In genomic region chr11:85712860-85713813, GRCm38 (mm10) we compare ENCODE assay signal across 8 mouse cellular contexts.
DNase-seq lines count a peak whose midpoint lies in the region; ATAC-seq and TF ChIP-seq lines count a peak whose summit lies in the region.

No protein-coding gene starts in this region.

- no peak for TF ChIP-seq CTCF in left cerebral cortex, adult 2 months (IDR thresholded peaks at IDR 0.05)
- TF ChIP-seq CTCF in intestine, postnatal 0 days (IDR thresholded peaks at IDR 0.05; ENCODE audit: low read depth), result no peak

- intact Hi-C loops in left cerebral cortex, adult 2 months (cut with DNase I), result no loop called here
- intact Hi-C loops in gastrocnemius, postnatal 14 days (cut with DNase I; ENCODE audit: low total_unique reads), result no loop called here

- DNase-seq in left cerebral cortex, adult 11 months (ENCODE audit: low spot score), result peak; percentile 24
- DNase-seq in left cerebral cortex, adult 2 months (ENCODE audit: extremely low spot score in 1 of 2, low spot score in 2 of 2), result no peak
- DNase-seq in adrenal gland, adult 8-10 months, result peak; percentile 75
- DNase-seq in gastrocnemius, postnatal 14 days, result peak; percentile 70
- peak; percentile 43 for DNase-seq in ovary, postnatal 14 days (ENCODE audit: low spot score)
- DNase-seq in right cerebral cortex, postnatal 25 days, result no peak

- 42% methylated on average over 19 of the region's 19 CpGs for WGBS in intestine, postnatal 0 days
- WGBS in liver, embryonic 16.5 days (ENCODE audit: insufficient replicate concordance), result 42% methylated on average over 19 of the region's 19 CpGs

- no peak overlapping the region for H3K4me3 ChIP-seq in left cerebral cortex, adult 2 months
- H3K4me3 ChIP-seq in intestine, postnatal 0 days (ENCODE audit: low read depth, low read length), result no peak overlapping the region
- H3K4me3 ChIP-seq in liver, embryonic 16.5 days (ENCODE audit: low read depth, low read length), result no peak overlapping the region

- no peak overlapping the region for H3K27ac ChIP-seq in left cerebral cortex, adult 2 months
- H3K27ac ChIP-seq in intestine, postnatal 0 days (ENCODE audit: low read depth, low read length), result no peak overlapping the region
- 0 out of 2 replicates have a peak overlapping the region, but pooled peaks have one; percentile 29 for H3K27ac ChIP-seq in liver, embryonic 16.5 days (ENCODE audit: low read length)

- H3K9ac ChIP-seq in intestine, postnatal 0 days (ENCODE audit: low read depth, low read length), result no peak overlapping the region
- no peak overlapping the region for H3K9ac ChIP-seq in liver, embryonic 16.5 days (ENCODE audit: low read depth, low read length)

- 0 out of 2 replicates have a peak, but pooled peaks cover 5% of the 10 kb centered on the region for H3K4me1 ChIP-seq in intestine, postnatal 0 days (replicated peaks; ENCODE audit: control insufficient read depth, insufficient read depth, low read length)
- no peaks in the 10 kb centered on the region for H3K4me1 ChIP-seq in liver, embryonic 16.5 days (ENCODE audit: control insufficient read depth, low read depth, low read length)

- H3K36me3 ChIP-seq in intestine, postnatal 0 days (ENCODE audit: control insufficient read depth, insufficient read depth), result no peaks in the 10 kb centered on the region
- no peaks in the 10 kb centered on the region for H3K36me3 ChIP-seq in liver, embryonic 16.5 days (ENCODE audit: control insufficient read depth, insufficient read depth)

- peaks cover 6% of the 10 kb centered on the region; the same call in 1 of the 2 replicates for H3K27me3 ChIP-seq in intestine, postnatal 0 days (replicated peaks; ENCODE audit: control insufficient read depth, insufficient read depth, low read length)
- no peaks in the 10 kb centered on the region for H3K27me3 ChIP-seq in liver, embryonic 16.5 days (ENCODE audit: control insufficient read depth, insufficient read depth, low read depth, low read length)

- H3K9me3 ChIP-seq in intestine, postnatal 0 days (ENCODE audit: control insufficient read depth), result no peaks in the 10 kb centered on the region
- H3K9me3 ChIP-seq in liver, embryonic 16.5 days (replicated peaks; ENCODE audit: control insufficient read depth, low read length), result no peaks in the 10 kb centered on the region

- H3K4me2 ChIP-seq in intestine, postnatal 0 days (replicated peaks; ENCODE audit: low read depth), result peak overlapping the region; percentile 37; the same call in 1 of the 2 replicates
- no peak overlapping the region for H3K4me2 ChIP-seq in liver, embryonic 16.5 days (ENCODE audit: low read depth, low read length)

- 0 out of 2 replicates have a peak, but pooled peaks have one; percentile 43 for ATAC-seq in intestine, postnatal 0 days
- peak; percentile 51; the same call in 1 of the 2 replicates for ATAC-seq in liver, embryonic 16.5 days (ENCODE audit: low read depth)

Comparison
In these comparisons a context has a peak if more than half of its experiments do, and no peak if none do; other contexts are left out.
1. DNase-seq: peak in left cerebral cortex, adult 11 months (single experiment), adrenal gland, adult 8-10 months (single experiment), gastrocnemius, postnatal 14 days (single experiment) and ovary, postnatal 14 days (single experiment); none in left cerebral cortex, adult 2 months (0 of 2) and right cerebral cortex, postnatal 25 days (single experiment).